Mouse (Mus musculus) urinary bladder, adult 18-20 months (tissue): Measurements from ENCODE around the gene Rorb.
A peak's percentile ranks its signal among the peaks of the same experiment; 100 is the strongest.

ENCODE experiments used
- DNase-seq, 2 experiments: peaks; one replicate each; pipeline ENCODE4 v3.0.0; 2022; ENCODE audit warnings: low spot score in 2 of 2, mixed read lengths in 2 of 2

Gene Rorb

GRCm38 (mm10) chr19:19033974-19034373 is 77.0 kb downstream of the Rorb start:
- DNase-seq: no peak

- DNase-seq: no peak
Observed at GRCm38 (mm10) chr19:19005144-19005543, 105.9 kb downstream of the Rorb start.

- no peak for DNase-seq
Observed at GRCm38 (mm10) chr19:19004023-19004656, 106.9 kb downstream of the Rorb start.

GRCm38 (mm10) chr19:18998966-18999365 is 112.0 kb downstream of the Rorb start:
- DNase-seq: no peak

- no peak for DNase-seq
Observed at GRCm38 (mm10) chr19:18997711-18998110, 113.3 kb downstream of the Rorb start.

- no peak for DNase-seq
Observed at GRCm38 (mm10) chr19:18979996-18980395, 131.0 kb downstream of the Rorb start.

- no peak for DNase-seq
Observed at GRCm38 (mm10) chr19:18974796-18975660, 136.0 kb downstream of the Rorb start.

GRCm38 (mm10) chr19:18969386-18969785 is 141.6 kb downstream of the Rorb start:
- no peak for DNase-seq

GRCm38 (mm10) chr19:18967307-18967706 is 143.7 kb downstream of the Rorb start:
- DNase-seq: no peak

GRCm38 (mm10) chr19:18959862-18960261 is 151.1 kb downstream of the Rorb start:
- no peak for DNase-seq

GRCm38 (mm10) chr19:18952806-18953205 is 158.2 kb downstream of the Rorb start:
- DNase-seq: no peak

- no peak for DNase-seq
Observed at GRCm38 (mm10) chr19:18947193-18947592, 163.8 kb downstream of the Rorb start.

- no peak for DNase-seq
Observed at GRCm38 (mm10) chr19:18945265-18945664, 165.7 kb downstream of the Rorb start.

- DNase-seq: no peak
Observed at GRCm38 (mm10) chr19:18941391-18941790, 169.6 kb downstream of the Rorb start.

- no peak for DNase-seq
Observed at GRCm38 (mm10) chr19:18911755-18912340, 199.1 kb downstream of the Rorb start.

- DNase-seq: no peak
Observed at GRCm38 (mm10) chr19:18909641-18910040, 201.4 kb downstream of the Rorb start.

- no peak for DNase-seq
Observed at GRCm38 (mm10) chr19:18905511-18905910, 205.5 kb downstream of the Rorb start.

GRCm38 (mm10) chr19:18902694-18903067 is 208.3 kb downstream of the Rorb start:
- DNase-seq: no peak

GRCm38 (mm10) chr19:18902041-18902693 is 208.8 kb downstream of the Rorb start:
- DNase-seq: no peak

- DNase-seq: no peak
Observed at GRCm38 (mm10) chr19:18898238-18898637, 212.8 kb downstream of the Rorb start.

GRCm38 (mm10) chr19:18890216-18890615 is 220.8 kb downstream of the Rorb start:
- peak in 1 of 2 experiments; percentile 32 for DNase-seq

GRCm38 (mm10) chr19:18889632-18890031 is 221.4 kb downstream of the Rorb start:
- DNase-seq: no peak
